Mouse (Mus musculus) B cell, adult 2 months (primary cell): ENCODE measurements around the gene Sdccag8.

Source experiments
- DNase-seq, 2 experiments: peaks; one replicate each; pipeline ENCODE4 v3.0.0; 2022

Gene Sdccag8

DNA sequence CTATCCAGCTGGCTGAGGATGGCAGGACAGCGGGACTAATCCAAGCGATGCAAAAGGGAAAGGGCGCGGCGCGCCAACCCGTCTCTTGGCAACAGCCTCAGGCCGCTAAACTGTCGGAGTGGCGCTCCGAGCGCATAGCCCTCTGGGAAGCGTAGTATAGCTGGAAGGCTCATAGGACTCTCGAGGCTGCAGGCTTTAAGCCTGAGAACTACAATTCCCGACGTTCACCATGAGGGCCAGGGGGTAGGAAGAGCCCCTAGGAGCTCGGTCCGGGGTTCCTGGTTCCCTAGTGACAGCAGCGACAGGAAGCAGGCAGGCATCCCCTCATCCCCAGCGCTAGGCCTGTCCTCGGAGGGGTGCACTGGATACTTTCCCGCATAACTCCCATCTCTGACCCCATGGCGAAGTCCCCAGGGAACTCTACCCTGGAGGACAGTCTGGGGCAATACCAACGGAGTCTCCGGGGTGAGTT, at the start of gene Sdccag8:
TSS of gene Sdccag8 (plus strand) at position 70 of the 472 bp plus-strand sequence.
- DNase-seq = peak; percentile 87 to 89

- DNase-seq = no peak
Measured at GRCm38 (mm10) chr1:176774533-176774932, 39.9 kb upstream of the Sdccag8 start.

GRCm38 (mm10) chr1:176789326-176789725, 25.1 kb upstream of the Sdccag8 start:
- DNase-seq = no peak

- DNase-seq = peak in 1 of 2 experiments; percentile 25
Measured at GRCm38 (mm10) chr1:176792175-176792574, 22.3 kb upstream of the Sdccag8 start.

DNA sequence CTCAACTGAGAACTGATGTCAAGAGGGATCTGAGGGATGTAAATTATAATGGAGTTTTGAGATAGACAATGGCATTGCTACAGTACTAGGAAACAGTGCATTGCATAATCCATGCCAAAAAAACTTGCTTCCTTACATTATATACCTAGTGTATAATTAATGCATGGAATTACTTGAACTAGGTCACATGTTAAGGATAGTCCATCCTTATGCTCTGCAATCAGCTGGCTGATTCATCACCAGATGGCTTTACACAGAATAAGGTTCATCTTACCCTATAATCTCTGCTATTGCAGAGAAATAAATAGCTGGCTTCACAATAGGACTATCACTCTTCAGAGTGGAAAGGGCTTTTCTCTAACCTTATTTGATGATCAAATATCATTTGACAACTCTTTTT, 15.8 kb upstream of the Sdccag8 start:
- DNase-seq = no peak

DNA sequence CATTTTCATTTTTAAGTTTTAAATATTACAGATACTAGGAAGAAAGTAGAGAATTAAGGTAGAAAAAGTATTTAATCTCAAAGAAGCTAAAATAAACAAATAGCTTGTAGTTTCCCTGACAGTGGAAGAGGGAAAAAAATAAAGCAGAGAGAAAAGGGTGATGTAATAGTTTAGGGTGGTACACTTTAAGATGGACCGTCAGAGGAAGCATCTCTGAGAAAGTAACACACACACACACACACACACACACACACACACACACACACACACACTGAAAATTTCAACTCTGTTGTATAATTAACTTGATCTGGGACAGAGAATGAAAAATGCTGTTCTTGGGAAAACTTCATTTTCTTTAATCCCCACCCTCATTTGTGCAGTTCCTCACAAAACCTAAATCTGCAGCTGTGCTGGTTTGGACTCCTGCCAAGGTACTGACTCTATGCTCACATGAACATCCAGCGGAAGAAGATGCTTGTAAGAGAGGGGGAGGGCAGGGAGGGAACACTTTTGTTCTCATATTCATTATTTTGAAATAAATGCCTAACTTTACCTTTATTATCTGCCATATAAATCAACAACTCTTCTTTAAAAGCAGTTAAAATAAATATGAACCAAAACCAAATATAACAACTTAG, 13.6 kb upstream of the Sdccag8 start:
- DNase-seq = peak; percentile 73 to 74

GRCm38 (mm10) chr1:176810161-176810560, 4.3 kb upstream of the Sdccag8 start:
- no peak for DNase-seq

DNA sequence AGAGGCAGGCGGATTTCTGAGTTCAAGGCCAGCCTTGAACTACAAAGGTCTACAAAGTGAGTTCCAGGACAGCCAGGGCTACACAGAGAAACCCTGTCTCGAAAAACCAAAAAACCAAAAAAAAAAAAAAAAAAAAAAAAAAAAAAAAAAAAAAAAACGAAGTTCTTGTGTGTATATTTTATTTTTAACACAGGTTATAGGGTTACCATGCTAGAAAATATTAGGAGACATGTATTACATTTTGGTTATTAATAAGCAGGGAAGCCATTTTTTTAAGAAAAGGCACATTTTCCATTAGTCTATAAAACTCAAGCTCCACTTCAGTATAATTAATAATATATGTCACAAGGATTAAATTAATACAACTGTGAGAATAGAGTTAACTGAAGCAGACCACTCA, 2.6 kb upstream of the Sdccag8 start:
- no peak for DNase-seq

GRCm38 (mm10) chr1:176812491-176813291, 1.8 kb upstream of the Sdccag8 start:
- DNase-seq = peak; percentile 12 to 23

DNA sequence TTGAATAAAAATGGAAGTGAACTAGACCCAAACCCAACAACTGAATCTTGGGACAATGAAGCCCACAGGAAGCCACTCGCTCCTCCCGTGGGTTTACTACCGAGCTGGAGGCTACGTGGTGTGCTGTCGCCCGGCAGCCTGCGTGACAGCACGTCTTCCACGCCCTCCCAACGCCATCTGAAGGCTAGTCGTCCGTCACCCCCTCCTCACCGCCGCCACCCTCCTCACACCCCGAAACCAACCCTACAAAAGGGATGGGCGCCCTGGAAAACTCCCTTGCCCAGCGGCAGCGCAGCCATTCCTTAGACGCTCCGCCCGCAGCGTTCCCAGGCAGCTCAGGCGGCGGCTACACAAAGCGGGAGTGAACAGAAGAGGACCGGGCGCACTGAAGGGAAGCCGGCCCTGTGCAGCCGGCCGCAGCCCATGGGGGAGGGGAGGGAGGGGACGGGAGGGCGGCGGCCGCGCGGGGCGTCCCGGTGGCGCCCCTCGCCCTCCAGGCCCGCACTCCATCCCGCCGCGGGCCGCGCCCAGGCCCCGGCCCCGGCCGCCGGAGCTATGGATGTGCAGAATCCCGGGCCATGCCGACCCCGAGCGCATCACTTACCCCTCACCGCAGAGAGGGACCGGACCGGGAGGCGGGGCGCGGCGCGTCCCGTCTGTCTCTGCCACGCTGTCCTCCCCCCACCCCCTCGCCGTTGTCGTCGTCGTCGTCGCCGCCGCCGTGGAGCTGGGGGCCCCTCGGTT, 996 bp upstream of the Sdccag8 start:
- DNase-seq = peak; percentile 51 to 54

GRCm38 (mm10) chr1:176814036-176814420, 432 bp upstream of the Sdccag8 start, which contains the start of gene Cep170:
Gene Cep170, minus strand, starts transcription at chr1:176814067.
- DNase-seq = peak; percentile 93

DNA sequence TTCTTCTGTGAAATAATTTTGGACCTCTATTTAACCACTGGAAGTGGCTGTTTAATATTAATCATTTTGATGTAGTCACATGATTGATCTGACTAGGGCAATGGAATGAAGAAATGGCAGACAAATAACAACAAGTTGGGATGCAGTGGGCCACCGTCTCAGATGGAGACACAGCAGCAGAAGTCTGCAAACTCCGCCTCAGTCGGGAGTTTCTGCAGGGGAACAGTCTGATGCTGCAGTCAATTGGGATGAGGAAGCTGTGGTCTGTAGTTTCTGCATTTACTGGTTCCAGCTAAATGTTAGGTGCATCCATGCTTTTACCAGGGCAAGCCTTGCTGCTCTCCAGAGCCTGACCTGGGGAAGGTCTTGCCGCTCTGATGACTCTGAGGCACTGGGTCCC, 2.3 kb downstream of the Sdccag8 start:
- peak; percentile 28 to 29 for DNase-seq

- no peak for DNase-seq
Measured at GRCm38 (mm10) chr1:176818147-176818546, 3.7 kb downstream of the Sdccag8 start.

GRCm38 (mm10) chr1:176818763-176819162, 4.3 kb downstream of the Sdccag8 start:
- no peak for DNase-seq

DNA sequence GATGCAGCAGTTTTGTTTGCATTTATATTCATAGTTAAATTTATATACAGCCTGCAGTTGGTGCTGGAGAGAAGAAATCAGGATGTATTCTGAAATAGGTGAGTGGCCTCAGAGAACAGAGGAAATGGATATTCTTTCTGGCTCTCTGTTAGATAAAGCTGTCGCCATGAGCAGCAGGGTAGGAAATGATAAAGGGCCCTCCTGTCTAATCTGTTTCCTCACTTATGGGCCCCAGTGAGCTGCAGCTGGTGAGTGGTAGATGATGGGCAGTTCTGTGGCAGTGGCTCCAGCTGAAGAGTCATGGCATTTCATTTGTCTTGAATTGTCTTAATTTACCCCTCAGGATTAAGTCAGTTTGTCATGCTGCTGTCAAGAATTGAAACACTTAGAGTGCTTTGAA, 7.5 kb downstream of the Sdccag8 start:
- no peak for DNase-seq

DNA sequence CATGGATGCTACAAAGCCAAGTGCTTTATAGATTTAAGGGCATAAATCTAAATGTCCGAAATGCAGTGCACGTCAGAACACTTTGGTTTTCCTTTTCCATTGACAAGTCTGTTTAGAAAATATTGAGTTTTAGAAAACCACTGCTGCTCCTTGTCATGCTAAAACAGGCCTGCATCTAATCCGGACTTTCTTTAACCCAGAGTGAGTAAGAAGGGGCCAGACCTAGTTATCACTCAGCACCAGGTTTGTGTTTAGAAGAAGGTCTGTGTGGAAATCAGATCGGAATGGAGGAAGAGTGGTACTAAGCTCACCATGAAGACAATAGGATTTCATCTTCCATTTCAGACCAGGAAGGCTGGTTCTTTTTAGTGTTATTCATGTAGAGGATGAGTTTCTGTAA, 8.5 kb downstream of the Sdccag8 start:
- DNase-seq = no peak

DNA sequence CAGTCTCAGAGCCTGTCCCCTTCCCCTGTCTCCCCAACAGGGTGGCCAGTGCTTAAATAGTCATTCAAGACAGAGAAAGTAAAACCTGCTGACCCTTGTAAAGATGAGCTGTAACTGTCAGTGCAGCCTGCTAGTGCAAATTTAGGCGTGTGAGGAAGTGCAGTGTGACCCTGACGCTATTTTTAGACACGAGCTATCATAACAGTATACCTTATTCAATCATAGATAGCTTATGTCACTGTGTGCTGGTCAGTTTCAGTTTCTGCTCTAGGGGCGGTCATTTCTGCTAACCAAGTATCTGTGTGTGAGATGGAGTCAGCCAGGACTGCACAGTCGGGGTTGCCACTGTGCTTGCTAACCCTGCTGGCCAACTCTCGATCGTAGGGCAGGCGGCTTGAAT, 9.4 kb downstream of the Sdccag8 start:
- DNase-seq = peak in 1 of 2 experiments; percentile 32

GRCm38 (mm10) chr1:176824611-176825010, 10.2 kb downstream of the Sdccag8 start:
- DNase-seq = no peak

DNA sequence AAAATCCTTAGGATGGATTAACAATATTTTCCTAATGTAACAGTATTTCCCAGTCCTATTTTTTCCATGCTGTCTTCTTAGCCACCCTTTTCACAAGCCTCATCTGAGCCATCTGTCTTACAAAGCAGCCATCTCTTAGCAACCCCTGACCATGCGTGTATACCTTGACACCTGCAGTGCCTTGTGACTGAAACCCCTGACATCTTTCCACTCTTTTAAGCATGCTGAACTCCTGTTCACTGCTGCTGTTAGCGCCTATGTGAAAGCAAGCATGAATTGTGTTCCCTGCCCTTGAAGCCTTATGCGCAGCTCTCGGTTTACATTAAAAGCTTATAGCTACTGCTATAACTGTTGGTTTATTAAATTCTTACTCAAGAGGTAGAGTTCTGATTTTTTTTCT, 10.6 kb downstream of the Sdccag8 start:
- no peak for DNase-seq

GRCm38 (mm10) chr1:176826186-176826585, 11.7 kb downstream of the Sdccag8 start:
- no peak for DNase-seq

- no peak for DNase-seq
Measured at GRCm38 (mm10) chr1:176826931-176827330, 12.5 kb downstream of the Sdccag8 start.

DNA sequence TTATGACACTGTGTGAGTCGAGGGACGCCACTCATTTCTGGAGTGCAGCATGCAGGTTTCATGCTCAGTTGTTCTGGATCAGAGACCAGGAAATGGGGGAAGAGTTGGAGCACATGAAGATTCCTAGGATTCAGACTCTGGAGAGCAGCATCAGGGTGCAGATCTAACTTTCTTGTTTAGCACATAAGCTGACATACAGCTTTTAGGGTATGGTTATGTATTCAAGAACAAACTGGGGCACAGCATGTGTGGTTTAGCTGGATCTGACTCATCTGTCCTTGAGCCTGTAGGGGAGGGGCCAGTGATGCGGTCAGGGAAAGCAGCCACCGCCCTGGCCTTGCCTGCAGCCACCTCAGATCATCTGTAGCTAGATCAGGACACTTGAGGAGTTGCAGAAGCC, 12.9 kb downstream of the Sdccag8 start:
- no peak for DNase-seq

- no peak for DNase-seq
Measured at GRCm38 (mm10) chr1:176827945-176828485, 13.6 kb downstream of the Sdccag8 start.
